Mouse (Mus musculus): ENCODE measurements around the gene Vsig2. TPM values are rescaled to one million over a fixed set of nuclear protein-coding genes. Genes with fewer than 3 reads are reported as not detected.

The Vsig2 gene
- polyA plus RNA-seq, 1 experiment from 2014 or later = 94.9 TPM

GRCm38 (mm10) chr9:37504348-37504747 lies 34.7 kb upstream of the Vsig2 start:
- ATAC-seq (no peak), DNase-seq (ENCODE audit: low spot score) (no peak)
- no peak overlapping the region for H3K4me2 ChIP-seq (replicated peaks; ENCODE audit: low read depth, low read length)
- no peaks in the 10 kb centered on the region for H3K9me3 ChIP-seq (ENCODE audit: low read length)
- H3K4me3 ChIP-seq (ENCODE audit: low read depth, low read length) = no peak overlapping the region
- H3K27ac ChIP-seq (ENCODE audit: low read length) = no peak overlapping the region
- no peaks in the 10 kb centered on the region for H3K27me3 ChIP-seq (replicated peaks; ENCODE audit: insufficient read depth, low read length)
- no peaks in the 10 kb centered on the region for H3K4me1 ChIP-seq (ENCODE audit: insufficient read depth, low read depth, low read length)
- H3K36me3 ChIP-seq (ENCODE audit: insufficient read depth, low read length) = no peaks in the 10 kb centered on the region
- no peak for TF ChIP-seq EP300 (IDR thresholded peaks at IDR 0.05)
- TF ChIP-seq CTCF (IDR thresholded peaks at IDR 0.05) = peak; percentile 35
- no peak overlapping the region for H3K9ac ChIP-seq (replicated peaks; ENCODE audit: low read depth)

DNA sequence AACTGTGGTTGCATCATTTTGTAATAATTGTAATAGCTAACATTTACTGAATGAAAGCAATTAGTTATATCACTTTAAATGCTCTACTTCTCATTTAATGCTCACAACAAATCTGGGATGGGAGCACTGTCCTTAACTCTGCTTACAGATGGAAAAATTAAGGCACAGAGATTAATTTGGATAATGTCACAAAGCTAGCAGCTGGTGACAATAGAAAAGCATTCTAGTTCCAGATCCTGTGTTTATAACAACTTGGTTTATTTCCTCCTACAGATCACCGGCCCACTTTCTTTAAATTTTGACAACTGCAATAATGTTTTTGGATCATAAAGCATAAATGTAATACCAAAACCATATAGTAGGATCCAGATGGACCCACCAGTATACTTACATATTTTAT lies 33.0 kb upstream of the Vsig2 start:
- TF ChIP-seq EP300 (IDR thresholded peaks at IDR 0.05) (no peak), CTCF (IDR thresholded peaks at IDR 0.05) (no peak)
- Histone ChIP-seq H3K4me1 (ENCODE audit: insufficient read depth, low read depth, low read length) (no peaks in the 10 kb centered on the region), H3K4me3 (ENCODE audit: low read depth, low read length) (no peak overlapping the region), H3K27me3 (replicated peaks; ENCODE audit: insufficient read depth, low read length) (no peaks in the 10 kb centered on the region), H3K27ac (ENCODE audit: low read length) (no peak overlapping the region), H3K36me3 (ENCODE audit: insufficient read depth, low read length) (no peaks in the 10 kb centered on the region), H3K9ac (replicated peaks; ENCODE audit: low read depth) (no peak overlapping the region), H3K9me3 (ENCODE audit: low read length) (no peaks in the 10 kb centered on the region), H3K4me2 (replicated peaks; ENCODE audit: low read depth, low read length) (no peak overlapping the region)
- DNase-seq (ENCODE audit: low spot score) (no peak), ATAC-seq (no peak)
- WGBS = 49% methylated on average over 1 of the region's 1 CpGs

DNA sequence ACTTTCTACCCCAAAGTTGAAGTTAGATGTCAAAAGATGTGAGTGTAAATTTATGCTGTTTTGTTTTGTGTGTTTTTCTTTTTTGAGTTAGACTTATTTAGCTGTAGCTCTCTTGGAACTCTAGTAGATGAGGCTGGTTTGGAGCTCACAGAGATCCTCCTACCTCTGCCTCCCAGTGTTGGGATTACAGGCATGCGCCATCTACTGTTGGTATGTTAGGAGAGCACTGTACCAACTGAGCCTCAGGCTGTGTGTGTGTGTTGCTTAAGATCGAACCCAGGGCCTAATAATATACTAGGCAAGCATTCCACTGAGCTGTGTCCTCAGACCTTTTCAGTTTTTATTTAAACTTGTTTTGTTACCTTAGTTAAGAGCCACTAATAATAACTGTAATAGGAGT lies 27.0 kb upstream of the Vsig2 start:
- Histone ChIP-seq H3K4me1 (ENCODE audit: insufficient read depth, low read depth, low read length) (no peaks in the 10 kb centered on the region), H3K4me2 (replicated peaks; ENCODE audit: low read depth, low read length) (no peak overlapping the region), H3K9me3 (ENCODE audit: low read length) (no peaks in the 10 kb centered on the region), H3K27me3 (replicated peaks; ENCODE audit: insufficient read depth, low read length) (no peaks in the 10 kb centered on the region), H3K9ac (replicated peaks; ENCODE audit: low read depth) (no peak overlapping the region), H3K4me3 (ENCODE audit: low read depth, low read length) (no peak overlapping the region), H3K36me3 (ENCODE audit: insufficient read depth, low read length) (no peaks in the 10 kb centered on the region), H3K27ac (ENCODE audit: low read length) (no peak overlapping the region)
- 92% methylated on average over 2 of the region's 2 CpGs for WGBS
- no peak for TF ChIP-seq EP300 (IDR thresholded peaks at IDR 0.05)
- TF ChIP-seq CTCF (IDR thresholded peaks at IDR 0.05) = peak; percentile 45
- DNase-seq (ENCODE audit: low spot score) = no peak
- no peak for ATAC-seq

GRCm38 (mm10) chr9:37514456-37514855 lies 24.6 kb upstream of the Vsig2 start:
- no peaks in the 10 kb centered on the region for H3K27me3 ChIP-seq (replicated peaks; ENCODE audit: insufficient read depth, low read length)
- H3K9ac ChIP-seq (replicated peaks; ENCODE audit: low read depth) = no peak overlapping the region
- H3K4me3 ChIP-seq (ENCODE audit: low read depth, low read length) = no peak overlapping the region
- H3K9me3 ChIP-seq (ENCODE audit: low read length) = no peaks in the 10 kb centered on the region
- 60% methylated on average over 3 of the region's 3 CpGs for WGBS
- no peak for DNase-seq (ENCODE audit: low spot score)
- H3K4me1 ChIP-seq (ENCODE audit: insufficient read depth, low read depth, low read length) = no peaks in the 10 kb centered on the region
- H3K36me3 ChIP-seq (ENCODE audit: insufficient read depth, low read length) = no peaks in the 10 kb centered on the region
- no peak for ATAC-seq
- no peak overlapping the region for H3K4me2 ChIP-seq (replicated peaks; ENCODE audit: low read depth, low read length)
- no peak for TF ChIP-seq EP300 (IDR thresholded peaks at IDR 0.05)
- TF ChIP-seq CTCF (IDR thresholded peaks at IDR 0.05) = no peak
- no peak overlapping the region for H3K27ac ChIP-seq (ENCODE audit: low read length)

DNA sequence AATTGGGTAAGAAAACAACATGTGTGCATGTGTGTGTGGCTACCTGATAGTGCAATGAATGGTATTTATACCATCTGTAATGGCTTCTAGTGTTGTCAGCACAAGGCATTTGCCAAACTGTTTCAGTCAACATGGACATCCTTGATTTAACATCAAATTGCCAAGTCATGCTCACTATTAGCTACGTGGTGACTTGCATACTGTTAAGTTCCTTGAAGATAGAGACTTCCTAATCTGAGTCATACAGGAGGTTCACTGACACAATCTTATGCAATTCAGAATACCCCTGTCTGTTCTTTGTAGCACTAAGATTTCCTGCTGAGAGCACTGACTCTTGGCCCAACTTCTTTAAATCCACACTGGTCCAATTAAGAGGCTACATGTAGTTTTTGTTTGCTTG lies 21.6 kb upstream of the Vsig2 start:
- H3K9me3 ChIP-seq (ENCODE audit: low read length) = no peaks in the 10 kb centered on the region
- no peaks in the 10 kb centered on the region for H3K4me1 ChIP-seq (ENCODE audit: insufficient read depth, low read depth, low read length)
- WGBS = 64% methylated on average over 1 of the region's 1 CpGs
- no peaks in the 10 kb centered on the region for H3K36me3 ChIP-seq (ENCODE audit: insufficient read depth, low read length)
- TF ChIP-seq CTCF (IDR thresholded peaks at IDR 0.05) (no peak), EP300 (IDR thresholded peaks at IDR 0.05) (no peak)
- no peak for DNase-seq (ENCODE audit: low spot score)
- H3K4me2 ChIP-seq (replicated peaks; ENCODE audit: low read depth, low read length) = no peak overlapping the region
- H3K4me3 ChIP-seq (ENCODE audit: low read depth, low read length) = no peak overlapping the region
- H3K27me3 ChIP-seq (replicated peaks; ENCODE audit: insufficient read depth, low read length) = no peaks in the 10 kb centered on the region
- H3K27ac ChIP-seq (ENCODE audit: low read length) = no peak overlapping the region
- ATAC-seq = no peak
- H3K9ac ChIP-seq (replicated peaks; ENCODE audit: low read depth) = no peak overlapping the region

DNA sequence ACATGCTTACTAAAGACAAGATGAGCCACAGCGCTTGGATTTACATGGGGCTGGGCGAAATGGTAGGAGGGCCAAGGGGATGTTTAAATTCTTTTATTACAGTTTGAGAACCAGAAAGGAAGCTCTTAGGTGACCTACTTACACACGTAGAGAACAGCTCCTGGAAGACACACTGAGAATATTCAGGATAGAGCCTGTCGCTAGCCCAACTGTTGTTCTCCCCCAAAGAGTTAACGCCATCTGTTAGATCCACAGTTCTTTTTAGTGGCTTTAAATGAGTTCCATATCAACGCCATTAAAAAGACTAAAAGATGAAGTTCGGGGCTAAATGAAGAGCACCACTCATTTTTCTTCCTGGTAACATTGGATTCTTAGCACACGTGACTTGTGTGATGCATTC lies 20.1 kb upstream of the Vsig2 start:
- no peaks in the 10 kb centered on the region for H3K27me3 ChIP-seq (replicated peaks; ENCODE audit: insufficient read depth, low read length)
- H3K4me1 ChIP-seq (ENCODE audit: insufficient read depth, low read depth, low read length) = no peaks in the 10 kb centered on the region
- no peak overlapping the region for H3K4me2 ChIP-seq (replicated peaks; ENCODE audit: low read depth, low read length)
- TF ChIP-seq EP300 (IDR thresholded peaks at IDR 0.05) (no peak), CTCF (IDR thresholded peaks at IDR 0.05) (no peak)
- H3K4me3 ChIP-seq (ENCODE audit: low read depth, low read length) = no peak overlapping the region
- H3K27ac ChIP-seq (ENCODE audit: low read length) = no peak overlapping the region
- H3K36me3 ChIP-seq (ENCODE audit: insufficient read depth, low read length) = no peaks in the 10 kb centered on the region
- no peak overlapping the region for H3K9ac ChIP-seq (replicated peaks; ENCODE audit: low read depth)
- 92% methylated on average over 8 of the region's 8 CpGs for WGBS
- ATAC-seq (no peak), DNase-seq (ENCODE audit: low spot score) (no peak)
- no peaks in the 10 kb centered on the region for H3K9me3 ChIP-seq (ENCODE audit: low read length)

DNA sequence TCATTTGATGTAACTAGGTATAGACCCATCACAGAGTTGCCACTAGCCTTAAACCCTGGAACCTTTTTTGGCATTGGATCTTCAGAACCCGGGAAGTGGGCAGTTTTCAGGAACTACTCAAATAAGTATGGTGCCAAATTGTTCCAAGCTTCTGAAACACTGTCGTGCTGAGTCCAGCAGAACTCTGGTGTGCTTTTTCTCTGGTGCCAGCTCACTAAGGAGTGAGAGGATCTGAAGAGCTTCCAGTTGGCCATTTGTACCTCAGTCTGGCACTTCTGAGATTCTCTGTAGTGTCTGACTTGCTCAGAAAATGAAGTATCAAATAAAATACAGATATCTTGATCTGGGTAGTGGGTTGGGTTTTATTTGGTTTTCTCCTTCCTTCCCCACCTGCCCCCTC lies 19.1 kb upstream of the Vsig2 start:
- DNase-seq (ENCODE audit: low spot score) (no peak), ATAC-seq (no peak)
- Histone ChIP-seq H3K4me2 (replicated peaks; ENCODE audit: low read depth, low read length) (no peak overlapping the region), H3K36me3 (ENCODE audit: insufficient read depth, low read length) (no peaks in the 10 kb centered on the region), H3K9ac (replicated peaks; ENCODE audit: low read depth) (no peak overlapping the region), H3K9me3 (ENCODE audit: low read length) (no peaks in the 10 kb centered on the region), H3K27me3 (replicated peaks; ENCODE audit: insufficient read depth, low read length) (no peaks in the 10 kb centered on the region), H3K27ac (ENCODE audit: low read length) (no peak overlapping the region), H3K4me3 (ENCODE audit: low read depth, low read length) (no peak overlapping the region), H3K4me1 (ENCODE audit: insufficient read depth, low read depth, low read length) (no peaks in the 10 kb centered on the region)
- TF ChIP-seq EP300 (IDR thresholded peaks at IDR 0.05) = no peak
- TF ChIP-seq CTCF (IDR thresholded peaks at IDR 0.05) = no peak
- 81% methylated on average over 2 of the region's 2 CpGs for WGBS
